Mouse (Mus musculus) liver, adult 2 months (tissue): Measurements from ENCODE around the gene Fam199x.

Experiments used
- CTCF ChIP-seq: fragments of 200-500 bp; IDR thresholded peaks from 2 replicates; pipeline ENCODE4 v1.5.1; 2011; ENCODE audit warnings: low read depth, low read length, control low read depth
- POLR2A ChIP-seq: fragments of 200-500 bp; IDR thresholded peaks from 2 replicates; pipeline ENCODE4 v1.6.1; 2011; ENCODE audit warnings: low read length, control low read depth; ENCODE audit not compliant: insufficient read depth; ENCODE audit errors: extremely low read depth

DNA sequence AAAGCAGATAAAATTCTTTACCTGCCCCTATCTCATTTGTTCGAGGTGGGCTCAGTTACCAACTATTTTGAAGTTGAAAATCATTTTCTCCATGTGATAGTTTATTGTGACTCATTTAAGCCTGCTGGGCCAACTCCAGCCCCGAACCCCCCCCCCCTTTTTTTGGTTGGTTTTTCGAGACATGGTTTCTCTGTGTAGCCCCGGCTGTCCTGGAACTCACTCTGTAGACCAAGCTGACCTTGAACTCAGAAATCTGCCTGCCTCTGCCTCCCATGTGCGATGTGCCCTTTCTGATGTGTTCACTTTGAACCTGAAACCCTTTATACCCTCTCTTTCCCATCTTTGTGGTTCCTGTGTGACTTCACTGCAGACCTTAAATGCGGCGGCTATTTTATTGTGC, 10.9 kb upstream of the Fam199x start:
- TF ChIP-seq POLR2A = no peak
- TF ChIP-seq CTCF = no peak
